Mouse (Mus musculus): Measurements from ENCODE around the gene Terf2.

DNA sequence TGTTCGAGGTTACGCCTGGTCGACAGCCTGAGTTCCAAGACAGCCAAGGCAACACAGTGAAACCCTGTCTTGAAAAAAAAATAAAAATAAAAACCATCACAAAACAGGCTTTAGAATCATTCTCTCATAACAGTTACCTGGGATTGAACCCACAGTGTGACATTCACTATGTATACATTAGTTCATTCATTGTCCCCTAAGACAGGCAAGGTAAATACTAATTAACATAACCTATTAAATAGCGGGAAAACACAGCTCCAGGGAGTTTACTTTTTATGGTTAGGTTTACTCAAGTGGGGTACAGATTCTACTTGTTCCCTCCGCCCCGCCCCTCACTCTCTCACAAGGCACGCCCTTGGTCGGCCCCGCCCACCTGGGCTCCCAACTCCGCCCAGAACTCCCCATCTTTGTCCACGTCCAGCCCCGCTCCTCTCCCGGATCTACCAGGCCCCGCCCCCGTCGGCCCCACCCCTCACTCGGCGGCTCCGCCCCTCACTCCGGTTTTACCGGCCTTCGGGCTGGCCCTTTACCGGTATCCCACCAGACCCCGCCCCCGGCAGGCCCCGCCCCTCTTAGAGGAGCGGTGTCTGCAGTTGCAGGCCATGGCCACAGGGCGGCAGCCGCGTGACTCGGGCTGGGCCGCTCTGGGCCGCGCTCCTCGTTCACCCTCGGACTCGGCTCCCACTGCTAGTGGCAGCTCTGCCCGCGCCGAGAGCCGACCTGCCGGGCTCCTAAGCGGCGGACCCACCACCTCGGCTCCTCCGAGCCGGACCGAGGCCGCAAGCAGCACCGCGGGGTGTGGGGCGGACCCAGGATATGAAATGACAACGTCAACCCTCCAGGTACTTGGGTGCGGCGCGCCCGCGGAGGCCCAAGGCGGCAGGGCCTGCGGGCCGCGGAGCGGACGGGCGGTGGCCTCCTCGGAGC lies 65.4 kb downstream of the Terf2 start, which contains the start of gene Vps4a:
- peak; percentile 90 for TF ChIP-seq CTCF (IDR thresholded peaks at IDR 0.05; ENCODE audit: extremely low read depth, insufficient read depth, insufficient read length, insufficient replicate concordance)
- TF ChIP-seq POLR2A (IDR thresholded peaks at IDR 0.05; ENCODE audit: low read depth, low read length): peak; percentile 75

Measured in spleen, adult 2 months (tissue).